Mouse (Mus musculus): ENCODE measurements around the gene Sh3bgrl3. TPM values are rescaled to one million over a fixed set of nuclear protein-coding genes. Genes with fewer than 3 reads are reported as not detected.

Gene Sh3bgrl3
- polyA plus RNA-seq, 2 experiments from 2014 or later: 977 to 1,004 TPM

GRCm38 (mm10) chr4:134108196-134108595, 20.4 kb downstream of the Sh3bgrl3 start:
- ATAC-seq: no peak

DNA sequence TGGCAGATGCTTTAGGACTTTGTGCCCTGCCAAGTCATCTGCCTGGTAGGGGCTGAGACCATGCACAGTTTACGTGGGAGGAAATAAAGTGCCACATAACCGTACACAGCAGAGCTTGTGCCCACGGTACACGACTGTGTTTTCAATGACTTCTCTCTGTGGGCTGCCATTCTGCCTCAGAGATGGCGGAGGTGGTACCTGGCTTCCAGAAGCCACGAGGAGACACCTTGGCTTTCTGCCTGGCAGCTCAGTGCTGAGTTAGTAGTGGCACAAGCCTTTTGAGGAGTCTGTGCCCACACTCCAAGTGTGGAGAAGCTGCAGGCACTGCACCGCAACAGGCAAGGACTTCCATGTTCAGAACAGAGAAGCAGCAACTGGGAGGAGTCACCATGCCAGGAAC, 20.9 kb downstream of the Sh3bgrl3 start:
- no peak for ATAC-seq

DNA sequence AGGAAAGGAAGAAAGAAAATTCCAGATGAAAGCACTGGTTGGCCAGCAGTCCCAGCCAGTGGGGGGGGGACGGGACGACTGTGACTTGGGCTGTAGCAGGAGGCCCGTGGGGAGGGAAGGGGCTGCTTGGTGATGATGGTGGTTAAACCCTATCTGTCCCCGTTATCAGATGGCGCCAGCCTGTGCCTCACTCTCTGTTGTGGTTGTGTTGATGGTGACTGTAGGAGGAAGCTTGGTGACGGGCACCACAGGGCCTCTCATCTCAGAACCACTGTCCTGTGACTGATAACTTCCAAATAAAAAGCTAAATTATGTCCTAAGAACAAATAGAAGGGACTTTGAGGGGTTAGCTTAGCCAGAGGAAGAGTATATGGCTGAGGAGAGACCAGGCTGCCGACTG, 22.5 kb downstream of the Sh3bgrl3 start:
- peak; percentile 59 for ATAC-seq

DNA sequence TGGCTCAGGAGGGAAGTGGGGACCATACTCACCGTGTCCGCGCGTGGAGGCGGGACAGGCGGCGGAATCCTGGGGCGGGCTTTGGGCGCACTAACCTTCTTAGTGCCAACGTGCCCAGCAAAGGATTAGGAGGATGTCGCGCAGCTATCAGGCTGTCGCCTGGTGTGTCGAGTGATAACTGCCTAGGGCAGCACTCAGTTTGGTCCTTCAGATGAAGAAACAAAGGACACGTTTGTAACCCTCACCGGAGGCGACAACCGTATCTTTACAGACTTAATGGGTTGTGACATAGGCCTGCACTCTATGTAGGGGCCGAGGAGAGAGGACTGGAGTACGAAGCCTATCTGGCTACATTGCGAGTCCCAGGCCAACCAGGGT, 25.9 kb downstream of the Sh3bgrl3 start:
- ATAC-seq: peak; percentile 7

DNA sequence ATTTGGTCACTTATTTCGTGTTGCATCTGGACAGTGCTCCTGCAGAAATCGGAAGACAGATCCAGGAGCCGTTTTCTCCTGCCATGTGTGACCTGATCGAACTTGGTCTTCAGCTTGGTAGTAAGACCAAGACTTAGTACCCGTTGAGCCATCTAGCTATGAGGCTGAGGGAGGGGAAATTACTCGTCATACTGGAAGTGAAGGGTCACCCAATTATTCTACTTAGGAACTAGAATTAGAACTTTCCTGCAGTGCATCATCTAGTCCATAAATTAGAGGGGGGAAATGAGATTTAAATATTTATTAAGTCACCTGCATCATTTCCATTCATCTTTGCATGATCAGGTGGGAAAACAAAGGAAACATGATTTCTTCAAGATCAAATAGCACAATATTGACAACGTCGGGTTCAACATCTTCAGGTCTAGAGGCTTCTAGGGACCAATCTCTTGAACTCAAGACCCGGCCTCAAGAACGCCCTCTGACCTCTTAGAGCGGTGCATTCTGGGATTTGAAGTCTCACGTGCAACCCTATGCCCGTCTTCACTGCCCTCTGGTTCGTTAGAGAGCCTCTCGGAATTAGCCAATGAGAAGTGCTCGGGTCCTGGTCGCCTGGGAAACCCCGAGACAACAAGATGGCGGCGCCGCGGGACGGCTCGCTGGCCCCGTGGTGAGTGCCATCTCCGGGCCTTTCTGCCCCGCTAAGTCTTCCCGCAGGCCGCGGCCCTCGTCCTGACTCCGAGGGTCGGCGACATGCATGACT, 26.4 kb downstream of the Sh3bgrl3 start, which contains the start of gene Ubxn11:
Gene Ubxn11 (plus strand): TSS at position 592 of the 763 bp plus-strand sequence.
- ATAC-seq: peak; percentile 84

- ATAC-seq: no peak
Measured at GRCm38 (mm10) chr4:134100245-134100644, 28.3 kb downstream of the Sh3bgrl3 start.

- ATAC-seq: peak; percentile 64
Measured at GRCm38 (mm10) chr4:134098628-134099027, 30.0 kb downstream of the Sh3bgrl3 start.

GRCm38 (mm10) chr4:134097015-134097608, 31.5 kb downstream of the Sh3bgrl3 start:
- peak; percentile 70 for ATAC-seq

DNA sequence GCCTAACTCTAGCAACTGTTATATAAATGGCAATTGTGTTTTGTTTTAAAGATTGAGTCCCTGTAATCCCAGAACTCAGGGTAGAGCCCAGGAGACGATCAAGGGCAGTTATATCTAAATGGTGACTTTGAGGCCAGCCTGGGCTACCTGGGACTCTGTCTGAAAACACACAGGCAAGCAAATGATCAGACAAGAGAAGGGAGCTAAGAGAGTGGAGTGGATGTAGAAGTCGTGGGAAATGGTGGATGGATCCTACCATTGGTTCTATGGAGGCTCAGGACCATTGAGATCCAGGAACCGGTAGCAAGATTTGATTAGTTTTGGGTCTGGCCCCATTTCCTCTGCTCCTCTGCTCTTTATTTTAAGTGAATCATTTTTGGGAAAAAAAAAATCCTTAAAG, 32.5 kb downstream of the Sh3bgrl3 start:
- ATAC-seq: no peak

- peak; percentile 44 for ATAC-seq
Measured at GRCm38 (mm10) chr4:134094923-134095547, 33.6 kb downstream of the Sh3bgrl3 start, which contains the start of gene Cd52. Gene Cd52 (minus strand): TSS chr4:134095082.

- no peak for ATAC-seq
Measured at GRCm38 (mm10) chr4:134094004-134094564, 34.5 kb downstream of the Sh3bgrl3 start.

DNA sequence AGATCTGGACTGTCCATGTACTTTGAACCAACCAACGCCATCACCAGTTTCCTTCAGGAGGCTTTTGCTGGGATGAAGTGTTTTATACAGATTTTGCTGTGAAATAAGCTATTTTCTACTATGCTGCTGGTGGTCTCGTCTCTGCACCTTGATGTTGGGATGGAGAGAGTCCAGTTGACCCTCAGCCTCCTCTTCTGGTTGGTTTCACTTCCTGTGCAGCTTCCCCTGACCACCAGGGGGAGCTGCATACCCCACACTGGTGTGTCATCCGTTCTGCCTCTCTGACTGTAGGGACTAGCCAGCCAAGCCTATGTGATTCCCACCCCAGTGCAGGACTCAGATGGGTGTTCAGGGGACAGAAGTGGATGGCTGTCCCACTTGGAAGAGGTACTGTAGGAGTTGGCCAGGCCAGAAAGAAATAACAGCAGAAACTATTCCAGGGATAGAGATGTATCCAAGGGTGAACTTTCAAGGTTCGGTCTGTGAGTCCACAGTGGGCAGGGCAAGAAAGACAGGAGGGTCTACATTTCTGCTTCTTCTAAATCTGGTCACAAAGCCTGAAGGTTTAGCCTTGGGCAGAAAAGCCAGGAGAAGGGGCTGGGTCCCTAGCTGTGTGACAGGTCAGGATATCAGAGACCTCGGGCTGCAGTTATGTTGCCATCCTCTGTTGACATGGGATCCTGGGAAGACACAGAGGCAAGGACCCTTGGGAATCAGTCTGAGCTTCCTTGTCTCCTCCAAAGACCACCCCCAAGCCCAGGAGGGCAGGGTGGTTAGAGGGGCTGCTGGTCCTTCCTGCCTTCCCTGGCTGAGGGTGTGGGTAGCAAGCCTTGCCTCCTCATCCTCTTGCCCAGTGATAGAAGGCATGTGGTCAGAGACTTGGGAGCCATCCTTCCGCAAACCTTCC, 36.0 kb downstream of the Sh3bgrl3 start:
- no peak for ATAC-seq

GRCm38 (mm10) chr4:134091225-134091529, 37.4 kb downstream of the Sh3bgrl3 start:
- peak; percentile 31 for ATAC-seq

DNA sequence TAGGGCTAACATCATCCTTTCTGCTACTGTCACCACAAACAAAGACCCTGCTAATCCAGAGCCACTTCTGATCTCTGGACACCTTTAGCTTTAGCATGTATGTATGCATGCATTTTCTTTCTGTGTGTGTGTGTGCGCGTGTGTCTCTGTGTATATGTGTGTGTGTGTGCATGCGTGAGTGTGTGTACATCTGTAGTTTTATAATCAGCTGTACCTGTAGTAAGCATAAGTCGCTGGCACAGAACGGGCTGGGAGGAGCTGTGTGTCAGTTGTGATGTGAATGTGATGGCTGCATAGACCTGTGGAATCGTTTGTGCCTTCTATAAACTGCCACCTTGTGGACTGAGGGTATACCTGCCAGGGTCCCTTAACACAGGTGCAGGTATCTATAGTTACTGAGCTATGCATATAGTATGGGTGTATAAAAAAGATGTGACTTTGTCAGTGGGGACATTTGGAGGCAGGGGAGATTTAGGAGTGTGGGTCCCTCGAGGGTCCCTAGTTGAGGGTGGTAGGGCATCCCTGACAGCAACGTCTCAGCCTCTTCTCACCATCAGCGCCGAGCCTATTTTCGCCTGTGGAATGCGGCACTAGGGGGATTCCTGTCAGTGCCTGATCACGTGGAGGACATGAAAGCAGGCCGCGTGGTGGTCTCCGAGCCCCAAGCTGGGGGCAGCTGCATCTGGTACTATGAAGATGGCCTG, 37.9 kb downstream of the Sh3bgrl3 start:
- no peak for ATAC-seq

DNA sequence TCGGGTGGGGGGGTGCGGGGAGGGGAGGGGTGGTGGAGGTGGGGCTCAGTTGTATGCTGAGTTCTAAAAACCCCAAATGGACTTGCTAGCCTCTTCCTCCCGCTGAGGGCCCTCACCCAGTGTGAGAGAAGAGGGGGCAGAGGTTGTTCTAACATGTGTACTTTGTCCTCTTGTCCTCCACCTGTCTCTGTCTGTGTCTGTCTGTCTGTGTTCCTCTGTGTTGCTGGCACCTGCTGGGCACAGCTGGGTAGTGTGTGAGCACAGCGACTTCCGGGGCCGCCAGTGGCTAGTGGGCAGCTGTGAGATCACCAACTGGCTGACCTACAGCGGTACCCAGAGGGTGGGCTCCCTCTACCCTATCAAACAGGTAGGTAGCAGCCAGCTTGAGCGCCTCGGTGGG, 39.6 kb downstream of the Sh3bgrl3 start:
- no peak for ATAC-seq

- peak; percentile 81 for ATAC-seq
Measured at GRCm38 (mm10) chr4:134087412-134087811, 41.2 kb downstream of the Sh3bgrl3 start.

GRCm38 (mm10) chr4:134084999-134085398, 43.6 kb downstream of the Sh3bgrl3 start:
- ATAC-seq: no peak

GRCm38 (mm10) chr4:134082460-134082859, 46.1 kb downstream of the Sh3bgrl3 start:
- ATAC-seq: no peak

DNA sequence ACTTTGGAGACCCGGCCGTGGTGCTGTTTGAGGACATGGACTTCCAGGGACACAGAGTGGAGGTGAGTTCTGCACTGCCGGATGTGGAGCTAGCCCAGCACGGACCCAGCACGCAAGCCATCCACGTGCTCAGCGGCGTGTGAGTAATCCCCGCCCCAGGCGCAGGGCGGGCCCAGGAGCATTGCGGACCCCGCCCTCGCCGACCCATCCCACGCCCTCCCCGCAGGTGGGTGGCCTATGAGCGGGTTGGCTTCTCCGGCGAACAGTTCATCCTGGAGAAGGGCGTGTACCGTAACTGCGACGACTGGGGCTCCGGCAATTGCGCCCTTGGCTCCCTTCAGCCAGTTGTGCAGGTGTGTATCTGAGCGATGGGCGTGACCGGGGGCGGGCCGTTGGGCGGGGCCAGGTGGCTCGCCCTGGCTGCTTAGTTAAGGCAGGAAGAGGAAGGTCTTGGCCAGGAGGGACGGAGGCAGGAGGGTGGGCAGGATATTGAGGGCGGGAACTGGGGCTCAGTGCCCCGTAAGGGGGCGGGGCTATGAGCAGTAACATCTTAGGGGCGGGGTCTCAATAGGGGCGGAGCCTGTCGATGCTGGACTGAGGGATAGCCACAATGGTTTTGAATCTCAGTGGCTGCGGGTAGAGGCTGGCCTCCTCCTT, 46.7 kb downstream of the Sh3bgrl3 start:
- peak; percentile 90 for ATAC-seq

GRCm38 (mm10) chr4:134080674-134081073, 47.9 kb downstream of the Sh3bgrl3 start:
- ATAC-seq: no peak

GRCm38 (mm10) chr4:134078694-134079093, 49.9 kb downstream of the Sh3bgrl3 start:
- no peak for ATAC-seq

All from CD4-positive, CD25-positive, alpha-beta regulatory T cell, adult 4 months (primary cell).